Mouse (Mus musculus) frontal cortex, postnatal 36 days (tissue): ENCODE data around the gene Ms4a15.
A peak's percentile ranks its signal among the peaks of the same experiment; 100 is the strongest.

Experiments
- DNase-seq, 2 experiments: peaks; one replicate each; pipeline ENCODE4 v3.0.0; 2022; ENCODE audit warnings: low spot score in 2 of 2

Ms4a15 gene

DNA sequence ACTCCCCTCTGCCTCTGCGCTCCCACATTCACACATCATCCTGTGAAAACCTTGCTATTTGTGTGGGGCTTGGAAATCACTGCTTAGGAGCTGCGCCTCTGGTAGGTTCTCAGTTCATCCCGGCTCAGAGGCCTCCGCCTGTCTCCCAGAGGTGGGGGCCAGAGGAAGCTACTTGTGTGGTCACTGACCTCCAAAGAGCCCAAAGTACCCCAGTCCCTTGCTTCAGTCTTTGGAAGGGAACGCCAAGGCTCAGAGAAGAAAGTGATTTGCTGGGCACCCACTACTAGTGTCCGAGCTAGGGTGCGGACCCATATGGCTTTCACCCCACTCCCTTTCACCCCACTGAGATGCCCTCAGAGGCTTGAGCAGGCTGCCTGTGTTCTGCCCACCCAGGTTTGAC is at the start of gene Ms4a15:
Gene Ms4a15, minus strand, starts transcription at position 101 of the 400 bp plus-strand sequence.
- DNase-seq = no peak

- DNase-seq = no peak
These were observed 44.5 kb upstream of the Ms4a15 start for GRCm38 (mm10) chr19:11037570-11037969.

GRCm38 (mm10) chr19:11022382-11022781 is 29.3 kb upstream of the Ms4a15 start:
- no peak for DNase-seq

GRCm38 (mm10) chr19:11017891-11018290 is 24.8 kb upstream of the Ms4a15 start, which contains the start of gene Ms4a18:
TSS of gene Ms4a18 (minus strand) at chr19:11018031.
- DNase-seq = no peak

GRCm38 (mm10) chr19:11017251-11017650 is 24.2 kb upstream of the Ms4a15 start:
- DNase-seq = no peak

DNA sequence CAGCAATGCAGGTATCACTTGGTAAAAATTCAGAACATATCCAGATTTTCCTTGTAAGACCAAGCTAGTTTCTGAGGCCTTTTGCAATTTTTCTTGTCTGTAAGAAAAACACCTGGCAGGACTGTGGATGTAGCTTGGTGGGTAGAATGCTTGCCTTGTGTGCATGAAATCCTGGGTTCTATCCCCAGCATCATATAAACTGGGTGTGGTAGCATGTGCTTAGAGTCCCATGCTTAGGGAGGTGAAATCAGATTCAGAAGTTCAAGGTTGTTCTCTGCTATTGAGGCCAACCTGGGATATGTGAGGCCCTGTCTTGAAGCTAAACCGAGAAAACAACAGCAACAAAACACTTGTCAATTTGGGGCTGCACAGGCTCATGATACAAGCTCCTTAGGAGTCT is 22.9 kb upstream of the Ms4a15 start:
- DNase-seq = no peak

- DNase-seq = no peak
These were observed 22.4 kb upstream of the Ms4a15 start for GRCm38 (mm10) chr19:11015468-11015867.

GRCm38 (mm10) chr19:10991911-10992310 is 1.1 kb downstream of the Ms4a15 start:
- no peak for DNase-seq

DNA sequence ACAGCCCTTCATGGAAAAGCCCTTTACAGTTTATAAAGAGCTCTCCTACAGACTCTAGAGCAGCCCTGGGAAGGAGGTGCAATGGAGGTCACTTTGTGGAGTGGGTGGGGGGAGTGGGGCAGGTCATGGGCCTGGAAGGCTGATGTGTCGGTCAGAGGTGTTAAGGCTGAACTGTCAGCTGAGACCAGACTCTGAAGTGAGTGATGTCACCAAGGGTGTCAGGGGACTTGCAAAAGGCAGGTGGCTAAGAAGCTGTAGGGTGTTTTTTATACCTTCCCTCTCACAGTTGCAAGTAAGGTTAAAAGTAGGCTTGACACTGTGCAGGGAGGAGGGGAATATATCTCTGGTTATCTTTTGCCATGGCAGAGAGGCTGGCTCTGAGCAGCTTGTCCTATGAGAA is 2.3 kb downstream of the Ms4a15 start:
- DNase-seq = no peak

- DNase-seq = no peak
These were observed 4.5 kb downstream of the Ms4a15 start for GRCm38 (mm10) chr19:10988563-10988962.

- no peak for DNase-seq
These were observed 7.2 kb downstream of the Ms4a15 start for GRCm38 (mm10) chr19:10985889-10986288.

GRCm38 (mm10) chr19:10984551-10984950 is 8.5 kb downstream of the Ms4a15 start:
- no peak for DNase-seq

GRCm38 (mm10) chr19:10983146-10983545 is 9.9 kb downstream of the Ms4a15 start:
- DNase-seq = no peak

- DNase-seq = no peak
These were observed 12.8 kb downstream of the Ms4a15 start for GRCm38 (mm10) chr19:10980210-10980609.

DNA sequence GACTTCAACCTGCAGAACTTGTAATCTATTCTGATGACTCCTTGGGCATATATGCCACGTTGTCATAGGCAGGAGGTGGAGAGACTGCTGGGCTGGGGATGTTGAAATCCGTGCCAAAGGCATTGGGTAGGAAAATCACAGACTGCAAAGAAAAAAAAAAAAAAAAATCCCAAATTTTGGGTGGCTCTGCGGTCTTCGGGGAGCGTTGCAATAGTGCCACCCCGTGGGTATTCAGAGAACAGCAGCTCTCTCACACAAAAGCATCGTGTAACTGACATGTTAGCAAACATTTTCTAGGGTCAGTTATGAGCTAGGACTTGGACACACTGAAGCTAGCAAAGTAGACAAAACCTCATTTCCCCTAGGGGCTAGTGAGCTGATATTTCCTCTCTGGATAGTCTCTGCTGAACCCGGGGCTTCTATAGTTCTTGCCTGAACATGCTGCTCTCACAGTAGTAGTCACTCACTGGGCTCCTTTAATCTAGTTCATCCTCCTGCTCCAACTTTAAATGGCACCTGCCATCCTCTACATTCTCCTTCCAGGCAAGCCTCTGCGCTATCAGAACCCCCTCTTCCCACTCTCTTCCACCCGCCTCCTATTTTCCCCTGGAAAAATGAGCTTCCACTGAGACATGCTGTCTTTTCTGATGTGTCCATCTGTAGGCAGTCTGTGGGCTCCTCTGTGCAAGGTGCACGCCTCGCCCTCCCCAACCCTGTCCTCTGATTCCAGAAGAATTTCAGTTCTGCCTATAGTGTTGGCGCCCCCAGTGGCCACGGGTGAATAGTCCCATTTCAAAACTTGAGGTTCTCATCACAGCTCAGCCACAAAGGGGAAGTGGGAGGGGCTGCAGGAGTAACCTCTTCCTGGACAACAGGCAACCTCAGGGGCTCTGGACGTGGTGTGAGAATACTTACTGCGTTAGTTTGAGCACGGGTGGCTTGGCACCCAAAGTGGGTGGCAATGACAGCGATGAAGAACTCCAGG is 13.6 kb downstream of the Ms4a15 start:
- DNase-seq = peak; percentile 63 to 70

DNA sequence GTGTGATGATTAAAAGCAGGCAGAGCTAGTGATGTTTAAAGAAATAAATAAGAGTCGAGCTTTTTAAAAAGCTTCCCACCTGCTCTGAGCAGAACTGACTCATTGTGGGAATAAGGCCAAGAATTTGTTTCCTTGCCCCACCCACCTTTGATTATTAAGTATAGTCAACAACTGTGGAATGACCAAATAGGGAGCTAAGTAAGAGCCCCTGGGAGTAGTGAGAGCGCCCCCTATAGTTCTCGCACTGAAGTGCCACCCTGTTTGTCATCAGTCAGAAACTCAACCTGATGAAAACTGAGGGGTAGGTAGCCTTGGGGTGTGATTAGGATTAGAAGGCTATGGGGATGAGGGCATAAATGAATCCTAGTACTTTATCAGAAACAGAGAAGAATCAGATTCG is 16.7 kb downstream of the Ms4a15 start:
- DNase-seq = no peak

DNA sequence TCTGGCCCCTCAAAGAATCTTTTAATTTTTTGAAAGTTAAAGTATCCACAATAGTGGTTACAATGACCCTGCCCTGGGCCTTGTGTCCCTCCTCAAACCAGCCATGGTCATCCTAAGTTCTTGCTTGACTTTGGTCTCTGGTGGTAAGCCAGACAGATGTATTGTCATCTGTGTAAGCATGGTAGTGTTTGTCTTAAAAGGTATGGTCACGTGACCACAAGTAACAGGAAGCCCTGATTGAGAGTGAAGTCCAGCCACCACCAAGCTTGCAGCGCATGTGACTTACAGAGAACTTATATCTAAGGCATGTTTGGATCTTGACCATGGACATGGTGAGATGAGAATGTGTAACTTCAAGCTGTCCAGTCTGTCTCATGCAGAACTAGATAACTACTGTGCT is 17.9 kb downstream of the Ms4a15 start:
- no peak for DNase-seq

- DNase-seq = no peak
These were observed 18.7 kb downstream of the Ms4a15 start, which contains the start of gene Ms4a10 for GRCm38 (mm10) chr19:10974238-10974865. TSS of gene Ms4a10 (minus strand) at chr19:10974670.

DNA sequence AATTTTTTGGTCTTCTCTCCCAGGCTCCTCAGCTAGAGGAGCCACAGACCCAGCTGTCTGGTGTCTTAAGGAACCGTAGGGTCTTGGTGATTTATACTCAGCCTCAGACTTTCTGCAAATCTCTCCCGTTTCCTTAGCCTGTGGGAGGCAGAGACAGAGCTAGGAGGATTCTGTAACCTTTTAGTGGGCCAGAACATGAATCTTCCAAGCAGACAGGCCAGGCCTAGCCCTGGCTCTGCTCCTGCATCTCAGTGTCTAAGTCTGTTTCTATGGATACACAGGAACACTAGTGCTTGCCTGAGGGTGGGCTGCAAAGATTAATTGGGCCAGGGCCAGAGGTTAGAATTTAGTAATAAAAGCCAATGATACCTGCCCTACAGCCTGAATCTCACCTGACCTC is 19.9 kb downstream of the Ms4a15 start:
- no peak for DNase-seq

DNA sequence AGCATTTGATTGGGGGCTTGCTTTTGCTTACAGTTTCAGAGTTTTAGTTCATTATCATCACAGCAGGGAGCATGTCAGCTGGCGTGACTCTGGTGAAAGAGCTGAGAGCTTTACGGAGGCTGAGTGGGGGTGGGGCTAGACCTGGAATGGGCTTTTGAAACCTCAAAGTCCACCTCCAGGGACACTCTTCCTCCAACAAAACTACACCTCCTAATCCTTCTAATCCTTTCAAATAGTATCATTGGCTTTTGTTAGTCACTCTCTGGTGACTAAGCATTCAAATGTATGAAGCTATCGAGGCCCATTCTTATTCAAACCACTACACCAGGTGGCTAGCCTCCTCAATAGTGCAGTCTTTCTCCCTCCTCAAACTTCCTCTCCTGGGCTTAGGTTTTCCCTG is 20.4 kb downstream of the Ms4a15 start:
- no peak for DNase-seq

DNA sequence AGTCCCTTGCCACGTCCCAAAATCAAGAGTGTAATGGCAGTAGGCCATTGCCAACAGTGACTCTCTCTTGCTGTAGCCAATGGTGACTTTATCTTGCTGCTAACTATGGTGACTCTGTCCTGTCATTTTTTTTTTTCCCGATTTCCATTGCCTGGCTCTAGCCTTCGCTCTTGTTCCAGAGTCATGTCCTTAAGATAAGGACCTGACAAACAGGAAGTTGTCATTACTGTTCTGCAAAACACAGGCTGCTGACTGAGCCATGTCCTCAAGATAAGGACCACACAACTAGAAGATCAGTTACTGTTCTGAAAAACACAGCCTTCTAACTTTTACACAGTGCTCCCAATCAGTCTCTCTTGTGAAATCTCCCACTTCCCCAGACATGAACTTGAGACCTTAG is 22.6 kb downstream of the Ms4a15 start:
- no peak for DNase-seq

DNA sequence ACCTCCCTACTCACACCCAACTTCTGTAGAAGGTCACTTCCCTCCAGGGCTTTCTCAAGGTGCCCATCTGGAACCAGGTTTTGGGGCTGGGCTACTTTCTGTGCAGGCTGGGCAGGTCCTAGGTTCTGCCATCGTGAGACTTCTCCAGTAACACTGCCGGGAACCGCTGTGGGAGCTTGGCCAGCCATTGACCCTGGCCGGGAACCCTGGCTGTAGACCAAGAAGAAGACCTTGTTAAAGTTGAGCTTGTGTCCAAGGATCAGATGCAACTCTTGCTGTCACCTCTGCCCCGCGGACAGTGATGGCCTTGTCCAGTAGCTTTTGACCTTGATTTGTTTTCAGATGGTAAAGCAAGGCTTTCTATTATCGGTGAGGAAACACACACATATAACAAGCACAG is 24.5 kb downstream of the Ms4a15 start:
- DNase-seq = no peak

DNA sequence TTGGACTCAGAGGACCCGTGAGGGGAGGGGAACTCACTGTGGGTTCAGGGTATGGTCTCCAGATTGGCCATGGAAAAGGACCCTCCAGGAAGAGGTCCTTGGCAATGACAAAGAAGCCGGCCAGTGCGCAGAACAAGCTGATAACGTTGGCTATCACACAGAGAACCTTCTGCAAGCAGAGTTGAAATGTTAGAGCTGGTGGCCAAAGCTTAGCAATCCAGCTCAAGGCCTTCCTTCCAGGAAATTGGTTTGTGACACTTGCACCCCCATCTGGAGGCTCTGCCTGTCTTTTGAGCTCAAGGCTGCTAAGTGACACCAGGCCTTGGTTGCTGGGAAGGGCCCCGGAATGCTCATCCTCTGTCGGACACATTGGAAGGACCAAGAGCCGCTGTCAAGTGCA is 27.3 kb downstream of the Ms4a15 start:
- DNase-seq = no peak
